Mouse (Mus musculus) left cerebral cortex, adult 18-20 months (tissue): ENCODE data around the gene Rasgrp3. TPM values are rescaled to one million over a fixed set of nuclear protein-coding genes. Genes with fewer than 3 reads are reported as not detected.

Experiments
- DNase-seq, 2 experiments: peaks; one replicate each; pipeline ENCODE4 v3.0.0; 2021 to 2022; ENCODE audit warnings: low spot score in 2 of 2, mixed read lengths in 1 of 2
- total RNA-seq, 2 experiments: library from RNA; stranded (reverse); gene quantifications; 2 replicates each; pipeline ENCODE4 v1.2.3; 2021

Gene Rasgrp3
- total RNA-seq, 2 experiments from 2014 or later, result 11.4 to 12.0 TPM

- DNase-seq, result peak; percentile 40 to 54
These were observed 100.8 kb downstream of the Rasgrp3 start for GRCm38 (mm10) chr17:75536396-75537049.

DNA sequence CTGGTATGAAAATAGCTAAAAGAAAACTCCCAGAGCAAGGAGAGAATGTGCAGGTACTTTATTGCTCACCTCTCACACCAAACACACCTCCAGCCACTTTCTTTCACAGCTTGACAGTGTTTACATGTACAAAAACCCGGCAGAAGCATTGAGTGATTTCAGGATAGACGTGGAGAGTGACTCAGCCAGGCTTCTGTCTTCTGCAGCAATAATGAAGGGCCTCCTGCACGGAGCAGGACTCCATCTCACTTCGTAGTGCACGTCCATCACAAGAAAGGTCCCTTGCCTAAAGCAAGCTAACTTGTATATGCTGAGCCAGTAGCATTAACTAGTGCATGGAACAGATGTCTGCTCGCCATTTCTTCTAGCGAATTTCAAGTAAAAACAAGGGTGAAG, 101.4 kb downstream of the Rasgrp3 start:
- no peak for DNase-seq

DNA sequence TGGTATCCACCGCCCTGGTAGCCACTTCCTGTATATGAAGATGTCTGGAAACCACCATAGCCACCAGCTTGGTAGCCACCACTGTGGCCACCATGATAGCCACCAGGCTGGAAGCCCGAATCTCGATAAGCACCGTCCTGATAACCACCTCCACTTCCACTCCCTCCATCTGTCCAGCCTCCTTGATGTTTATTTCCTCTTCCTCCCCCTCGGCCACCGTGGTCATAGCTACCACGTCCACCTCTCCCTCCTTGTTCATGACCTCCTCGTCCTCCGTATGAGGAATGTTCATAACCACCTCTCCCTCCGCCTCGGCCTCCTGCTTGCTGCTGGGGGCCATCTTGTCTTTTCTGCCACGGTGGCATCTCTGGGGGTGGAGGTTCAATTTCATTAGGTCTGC, 102.7 kb downstream of the Rasgrp3 start:
- no peak for DNase-seq

DNA sequence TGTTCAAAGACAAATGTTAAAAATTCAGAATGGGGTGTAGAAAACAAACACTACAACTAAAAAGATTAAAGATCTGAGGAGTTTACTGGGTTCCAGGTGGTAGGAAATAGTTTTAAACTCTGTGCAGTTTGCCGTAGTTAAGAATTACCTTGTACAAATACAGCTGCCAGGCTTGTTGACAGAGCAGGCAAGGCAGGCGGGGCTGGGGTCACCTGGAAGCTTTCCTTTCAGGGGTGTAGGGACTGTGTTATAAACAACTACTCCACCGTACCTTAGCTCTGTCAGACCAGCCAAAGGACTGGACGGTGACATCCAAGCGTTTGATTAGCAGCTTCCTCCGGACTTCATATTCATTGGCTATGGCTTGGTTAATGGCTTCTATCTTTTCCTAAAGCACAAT, 103.4 kb downstream of the Rasgrp3 start:
- no peak for DNase-seq

DNA sequence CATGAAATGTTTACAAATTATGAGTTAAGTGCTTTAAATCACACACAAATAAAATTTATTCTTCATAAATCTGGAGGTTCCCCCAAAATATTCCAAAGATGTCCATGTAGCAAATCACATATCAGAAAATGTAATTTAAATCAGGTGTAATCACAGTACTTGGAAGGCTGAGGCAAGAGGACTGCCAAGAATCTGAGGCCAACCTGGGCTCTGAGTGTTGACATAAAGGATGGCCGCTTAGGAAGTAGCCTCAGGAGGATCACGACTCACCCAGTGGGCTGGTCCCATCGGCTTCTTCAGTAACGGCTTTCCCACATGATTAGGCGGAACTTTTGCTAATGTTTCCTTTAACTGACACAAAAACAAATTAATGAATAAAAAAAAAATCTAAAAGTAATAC, 104.1 kb downstream of the Rasgrp3 start:
- no peak for DNase-seq

GRCm38 (mm10) chr17:75543434-75543833, 107.7 kb downstream of the Rasgrp3 start:
- no peak for DNase-seq

GRCm38 (mm10) chr17:75544262-75544661, 108.6 kb downstream of the Rasgrp3 start:
- DNase-seq, result no peak

DNA sequence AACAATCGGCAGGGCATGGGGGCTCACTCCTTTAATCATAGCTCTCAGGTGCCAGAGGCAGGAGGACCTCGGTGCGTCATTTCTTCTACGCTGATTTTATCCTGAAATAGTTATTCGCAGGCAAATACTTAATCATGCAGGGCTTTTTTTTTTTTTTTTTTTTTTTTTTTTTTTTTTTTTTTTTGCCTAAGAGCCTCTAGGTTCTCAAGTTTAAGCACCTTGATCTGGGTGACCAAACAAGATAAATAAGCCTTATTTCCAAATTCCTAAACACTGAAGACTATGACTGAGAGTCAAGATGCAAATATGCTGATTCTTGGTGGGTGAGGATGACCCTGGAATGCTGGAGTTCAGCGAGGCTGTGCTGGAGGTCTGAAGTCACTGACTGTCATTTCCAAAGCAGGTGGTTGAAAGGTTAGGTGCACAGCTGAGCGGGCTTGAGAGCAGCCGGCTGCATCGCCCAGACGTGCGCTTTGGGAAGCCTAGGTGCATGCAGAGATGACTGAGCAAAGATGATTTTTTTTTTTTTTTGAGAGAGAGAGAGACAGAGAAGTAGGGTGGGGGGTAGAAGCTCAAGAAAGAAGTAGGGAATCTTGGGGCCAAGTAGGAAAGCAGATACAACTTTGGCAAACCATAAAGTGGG, 115.2 kb downstream of the Rasgrp3 start:
- no peak for DNase-seq

- DNase-seq, result peak; percentile 98
These were observed 116.1 kb downstream of the Rasgrp3 start, which contains the start of gene Fam98a for GRCm38 (mm10) chr17:75551512-75552400. TSS of gene Fam98a (minus strand) at chr17:75551946.

GRCm38 (mm10) chr17:75557031-75557430, 121.3 kb downstream of the Rasgrp3 start:
- DNase-seq, result no peak

GRCm38 (mm10) chr17:75558041-75558440, 122.3 kb downstream of the Rasgrp3 start:
- no peak for DNase-seq

DNA sequence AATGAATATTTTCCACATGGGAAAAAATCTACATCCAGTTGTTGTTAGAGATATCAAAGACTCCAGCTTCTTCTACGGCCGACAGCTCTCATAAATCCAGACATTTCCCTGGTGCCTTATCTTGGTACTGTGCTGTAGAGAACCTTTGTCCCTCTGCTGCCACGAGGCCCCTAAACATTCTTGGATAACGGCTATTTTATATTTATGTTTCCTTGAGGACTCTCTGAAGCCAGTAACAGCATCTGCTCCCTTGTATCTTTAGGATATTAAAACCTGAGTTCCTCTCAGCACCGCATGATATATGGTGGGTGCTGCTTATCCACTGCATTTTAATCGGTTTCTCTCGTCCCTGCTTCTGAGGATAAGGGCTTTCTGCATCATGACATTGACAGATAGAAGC, 139.9 kb downstream of the Rasgrp3 start:
- DNase-seq, result no peak

Other genes with a start within 250 kb of the Rasgrp3 start
- gene Fam98a, start 116.0 kb downstream of the Rasgrp3 start, total RNA-seq, result 10 to 100 TPM; 41.8 to 42.4 TPM